Mouse (Mus musculus): ENCODE measurements around the gene Fmnl1. TPM values are rescaled to one million over a fixed set of nuclear protein-coding genes. Genes with fewer than 3 reads are reported as not detected.
A peak's percentile ranks its signal among the peaks of the same experiment; 100 is the strongest.

The Fmnl1 gene
- polyA plus RNA-seq, 1 experiment from 2014 or later, result 6.3 TPM

GRCm38 (mm10) chr11:103171703-103172391 is 940 bp downstream of the Fmnl1 start:
- peak overlapping the region; percentile 86 for H3K9ac ChIP-seq (ENCODE audit: low read depth, low read length)
- no peaks in the 10 kb centered on the region for H3K9me3 ChIP-seq (replicated peaks; ENCODE audit: control insufficient read depth, low read length, poor library complexity, severe bottlenecking)
- H3K36me3 ChIP-seq (ENCODE audit: control insufficient read depth, insufficient read depth, low read length), result no peaks in the 10 kb centered on the region
- peak overlapping the region; percentile 76 for H3K4me2 ChIP-seq (ENCODE audit: low read length)
- H3K27me3 ChIP-seq (ENCODE audit: control insufficient read depth, insufficient read depth, low read depth, low read length), result no peaks in the 10 kb centered on the region
- WGBS, result 37% methylated on average over 9 of the region's 9 CpGs
- peaks cover 32% of the 10 kb centered on the region for H3K4me1 ChIP-seq (ENCODE audit: control insufficient read depth, insufficient read depth, low read length)
- ATAC-seq, result no peak
- no peak overlapping the region for H3K27ac ChIP-seq (ENCODE audit: low read length)
- peak overlapping the region; percentile 73 for H3K4me3 ChIP-seq (ENCODE audit: low read depth, low read length)

DNA sequence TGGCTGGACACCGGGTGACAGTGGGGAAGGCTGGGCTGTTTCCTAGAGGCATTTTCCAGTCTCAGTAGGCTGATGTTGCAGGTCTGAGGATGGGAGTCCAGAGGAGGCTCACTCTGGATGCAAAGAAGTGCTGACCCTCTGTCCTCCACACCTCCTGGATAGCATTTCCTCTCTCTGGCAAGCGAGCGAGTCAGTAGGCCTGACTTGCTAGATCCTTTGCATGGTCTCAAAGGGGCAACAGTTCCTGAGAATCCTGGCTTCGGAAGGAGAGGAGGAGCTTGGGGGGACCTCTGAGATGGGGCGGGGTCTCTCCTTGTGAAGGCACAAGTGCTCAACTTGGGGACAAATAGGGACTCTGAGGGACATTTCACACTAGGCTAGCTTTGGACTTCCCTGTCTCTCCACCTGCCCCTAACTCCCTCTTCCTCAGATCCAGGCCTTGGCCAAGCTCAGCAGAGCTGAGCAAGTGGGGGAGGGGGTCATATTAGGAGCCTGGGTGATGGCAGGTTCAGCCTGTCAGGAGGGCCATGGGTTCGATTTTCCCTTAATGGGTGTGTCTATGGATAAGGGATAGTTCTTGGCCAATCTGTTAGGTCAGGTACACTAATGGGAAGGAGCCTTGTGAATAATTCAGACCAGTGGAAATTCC is 1.6 kb downstream of the Fmnl1 start:
- no peaks in the 10 kb centered on the region for H3K27me3 ChIP-seq (ENCODE audit: control insufficient read depth, insufficient read depth, low read depth, low read length)
- no peak for ATAC-seq
- H3K4me2 ChIP-seq (ENCODE audit: low read length), result peak overlapping the region; percentile 76
- H3K4me1 ChIP-seq (ENCODE audit: control insufficient read depth, insufficient read depth, low read length), result peaks cover 32% of the 10 kb centered on the region
- peak overlapping the region; percentile 73; the same call in 1 of the 2 replicates for H3K4me3 ChIP-seq (ENCODE audit: low read depth, low read length)
- peak overlapping the region; percentile 35; the same call in 1 of the 2 replicates for H3K9ac ChIP-seq (ENCODE audit: low read depth, low read length)
- H3K36me3 ChIP-seq (ENCODE audit: control insufficient read depth, insufficient read depth, low read length), result no peaks in the 10 kb centered on the region
- H3K9me3 ChIP-seq (replicated peaks; ENCODE audit: control insufficient read depth, low read length, poor library complexity, severe bottlenecking), result no peaks in the 10 kb centered on the region
- WGBS, result 76% methylated on average over 6 of the region's 6 CpGs
- H3K27ac ChIP-seq (ENCODE audit: low read length), result no peak overlapping the region

GRCm38 (mm10) chr11:103173041-103173770 is 2.3 kb downstream of the Fmnl1 start:
- Histone ChIP-seq H3K9me3 (replicated peaks; ENCODE audit: control insufficient read depth, low read length, poor library complexity, severe bottlenecking) (no peaks in the 10 kb centered on the region), H3K27me3 (ENCODE audit: control insufficient read depth, insufficient read depth, low read depth, low read length) (no peaks in the 10 kb centered on the region), H3K4me2 (ENCODE audit: low read length) (peak overlapping the region; percentile 76), H3K4me1 (ENCODE audit: control insufficient read depth, insufficient read depth, low read length) (peaks cover 32% of the 10 kb centered on the region), H3K36me3 (ENCODE audit: control insufficient read depth, insufficient read depth, low read length) (no peaks in the 10 kb centered on the region), H3K9ac (ENCODE audit: low read depth, low read length) (no peak overlapping the region), H3K27ac (ENCODE audit: low read length) (no peak overlapping the region), H3K4me3 (ENCODE audit: low read depth, low read length) (no peak overlapping the region)
- WGBS, result 82% methylated on average over 7 of the region's 7 CpGs
- ATAC-seq, result no peak

GRCm38 (mm10) chr11:103173771-103174344 is 3.0 kb downstream of the Fmnl1 start:
- no peak overlapping the region for H3K9ac ChIP-seq (ENCODE audit: low read depth, low read length)
- H3K27ac ChIP-seq (ENCODE audit: low read length), result no peak overlapping the region
- no peaks in the 10 kb centered on the region for H3K9me3 ChIP-seq (replicated peaks; ENCODE audit: control insufficient read depth, low read length, poor library complexity, severe bottlenecking)
- WGBS, result 95% methylated on average over 11 of the region's 11 CpGs
- no peak overlapping the region for H3K4me3 ChIP-seq (ENCODE audit: low read depth, low read length)
- H3K36me3 ChIP-seq (ENCODE audit: control insufficient read depth, insufficient read depth, low read length), result no peaks in the 10 kb centered on the region
- no peak overlapping the region for H3K4me2 ChIP-seq (ENCODE audit: low read length)
- no peak for ATAC-seq
- peaks cover 32% of the 10 kb centered on the region for H3K4me1 ChIP-seq (ENCODE audit: control insufficient read depth, insufficient read depth, low read length)
- no peaks in the 10 kb centered on the region for H3K27me3 ChIP-seq (ENCODE audit: control insufficient read depth, insufficient read depth, low read depth, low read length)

DNA sequence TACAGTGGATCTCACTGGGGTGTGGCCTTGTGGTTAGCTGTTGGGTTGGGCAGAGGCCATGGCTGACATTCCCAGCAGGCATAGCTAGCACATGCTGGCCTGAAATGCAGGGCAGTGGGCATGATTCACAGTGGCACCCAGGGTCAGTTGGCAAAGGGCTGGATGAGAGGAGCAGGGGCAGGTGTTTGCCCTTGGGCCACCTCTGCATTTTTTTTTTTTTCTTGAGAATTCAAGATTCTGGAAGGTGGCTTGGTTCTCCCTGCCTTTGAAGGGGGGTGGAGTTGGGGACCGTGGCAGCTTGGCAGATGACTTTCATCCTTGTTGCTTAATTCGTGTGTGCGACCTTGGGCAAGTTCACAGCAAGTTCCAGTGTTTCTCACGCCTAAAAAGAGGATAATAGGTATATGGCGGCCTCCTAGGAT is 3.5 kb downstream of the Fmnl1 start:
- ATAC-seq, result no peak
- Histone ChIP-seq H3K9me3 (replicated peaks; ENCODE audit: control insufficient read depth, low read length, poor library complexity, severe bottlenecking) (no peaks in the 10 kb centered on the region), H3K27me3 (ENCODE audit: control insufficient read depth, insufficient read depth, low read depth, low read length) (no peaks in the 10 kb centered on the region), H3K9ac (ENCODE audit: low read depth, low read length) (no peak overlapping the region), H3K4me3 (ENCODE audit: low read depth, low read length) (no peak overlapping the region), H3K27ac (ENCODE audit: low read length) (no peak overlapping the region), H3K4me2 (ENCODE audit: low read length) (no peak overlapping the region), H3K36me3 (ENCODE audit: control insufficient read depth, insufficient read depth, low read length) (no peaks in the 10 kb centered on the region), H3K4me1 (ENCODE audit: control insufficient read depth, insufficient read depth, low read length) (peaks cover 26% of the 10 kb centered on the region)
- 72% methylated on average over 5 of the region's 5 CpGs for WGBS

DNA sequence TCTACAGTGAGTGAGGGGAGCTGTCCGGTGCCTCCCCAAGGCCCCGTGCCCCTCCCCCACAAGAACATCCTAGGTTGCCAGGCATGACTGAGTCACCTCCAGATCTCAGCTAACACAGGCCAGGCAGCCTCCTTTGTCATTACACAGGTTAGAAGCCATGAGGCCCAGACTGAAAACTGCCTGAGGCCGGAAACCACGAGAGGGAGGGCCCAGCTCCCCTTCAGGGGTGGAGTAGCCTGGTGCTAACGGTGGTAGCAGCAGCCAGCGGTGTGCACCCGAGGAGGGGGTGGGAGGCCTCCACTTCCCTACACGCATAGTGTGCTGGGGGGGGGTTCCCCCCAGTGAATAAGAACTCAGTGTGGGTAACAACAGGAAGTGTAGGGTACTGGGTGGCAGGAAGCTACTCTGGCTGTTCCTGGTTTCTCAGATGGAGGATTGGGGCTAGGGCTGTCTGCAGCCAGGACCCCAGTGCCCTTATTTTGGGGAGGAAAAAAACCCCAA is 4.0 kb downstream of the Fmnl1 start:
- H3K4me1 ChIP-seq (ENCODE audit: control insufficient read depth, insufficient read depth, low read length), result peaks cover 21% of the 10 kb centered on the region
- no peak overlapping the region for H3K9ac ChIP-seq (ENCODE audit: low read depth, low read length)
- H3K4me2 ChIP-seq (ENCODE audit: low read length), result no peak overlapping the region
- H3K9me3 ChIP-seq (replicated peaks; ENCODE audit: control insufficient read depth, low read length, poor library complexity, severe bottlenecking), result no peaks in the 10 kb centered on the region
- no peaks in the 10 kb centered on the region for H3K36me3 ChIP-seq (ENCODE audit: control insufficient read depth, insufficient read depth, low read length)
- H3K4me3 ChIP-seq (ENCODE audit: low read depth, low read length), result no peak overlapping the region
- ATAC-seq, result no peak
- H3K27ac ChIP-seq (ENCODE audit: low read length), result no peak overlapping the region
- WGBS, result 59% methylated on average over 8 of the region's 8 CpGs
- H3K27me3 ChIP-seq (ENCODE audit: control insufficient read depth, insufficient read depth, low read depth, low read length), result no peaks in the 10 kb centered on the region

GRCm38 (mm10) chr11:103175688-103176442 is 5.0 kb downstream of the Fmnl1 start:
- Histone ChIP-seq H3K4me2 (ENCODE audit: low read length) (no peak overlapping the region), H3K4me3 (ENCODE audit: low read depth, low read length) (no peak overlapping the region), H3K27ac (ENCODE audit: low read length) (no peak overlapping the region), H3K27me3 (ENCODE audit: control insufficient read depth, insufficient read depth, low read depth, low read length) (no peaks in the 10 kb centered on the region), H3K9me3 (replicated peaks; ENCODE audit: control insufficient read depth, low read length, poor library complexity, severe bottlenecking) (no peaks in the 10 kb centered on the region), H3K36me3 (ENCODE audit: control insufficient read depth, insufficient read depth, low read length) (no peaks in the 10 kb centered on the region), H3K4me1 (ENCODE audit: control insufficient read depth, insufficient read depth, low read length) (peaks cover 18% of the 10 kb centered on the region), H3K9ac (ENCODE audit: low read depth, low read length) (no peak overlapping the region)
- 75% methylated on average over 14 of the region's 14 CpGs for WGBS
- no peak for ATAC-seq

DNA sequence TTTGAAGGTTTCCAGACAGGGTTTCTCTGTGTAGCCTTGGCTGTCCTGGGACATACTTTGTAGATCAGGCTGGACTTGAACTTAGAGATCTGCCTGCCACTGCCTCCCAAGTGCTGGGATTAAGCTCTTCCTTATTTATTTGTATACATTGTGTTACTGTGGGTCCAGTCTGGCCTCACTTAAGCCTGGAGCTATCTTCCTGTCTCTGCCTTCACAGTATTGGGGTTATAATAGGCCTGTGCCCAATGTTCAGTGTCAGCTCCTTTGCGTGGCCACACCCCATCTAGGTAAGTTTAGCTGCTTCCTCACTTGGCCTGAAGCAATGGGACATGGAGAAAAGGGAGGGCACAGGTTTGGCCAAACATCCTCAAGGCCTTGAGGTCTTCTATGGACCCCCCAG is 5.6 kb downstream of the Fmnl1 start:
- Histone ChIP-seq H3K9me3 (replicated peaks; ENCODE audit: control insufficient read depth, low read length, poor library complexity, severe bottlenecking) (no peaks in the 10 kb centered on the region), H3K4me3 (ENCODE audit: low read depth, low read length) (no peak overlapping the region), H3K27me3 (ENCODE audit: control insufficient read depth, insufficient read depth, low read depth, low read length) (no peaks in the 10 kb centered on the region), H3K9ac (ENCODE audit: low read depth, low read length) (no peak overlapping the region), H3K27ac (ENCODE audit: low read length) (no peak overlapping the region), H3K4me2 (ENCODE audit: low read length) (no peak overlapping the region), H3K4me1 (ENCODE audit: control insufficient read depth, insufficient read depth, low read length) (peaks cover 18% of the 10 kb centered on the region), H3K36me3 (ENCODE audit: control insufficient read depth, insufficient read depth, low read length) (no peaks in the 10 kb centered on the region)
- no peak for ATAC-seq
- WGBS, result 96% methylated on average over 1 of the region's 1 CpGs
